Mouse (Mus musculus) brain, embryonic 14.5 days (tissue): Measurements from ENCODE around the gene Smndc1.

Experiments
- CTCF ChIP-seq: fragments of 200-500 bp; IDR thresholded peaks from 2 replicates; pipeline ENCODE4 v1.5.1; 2012; ENCODE audit warnings: inconsistent platforms, mild to moderate bottlenecking, moderate library complexity, borderline replicate concordance; ENCODE audit not compliant: insufficient read depth, insufficient read length; ENCODE audit errors: extremely low read depth
- POLR2A ChIP-seq: fragments of 200-500 bp; IDR thresholded peaks from 2 replicates; pipeline ENCODE4 v1.6.1; 2012; ENCODE audit warnings: mild to moderate bottlenecking, inconsistent platforms, borderline replicate concordance; ENCODE audit not compliant: poor library complexity, insufficient read depth, insufficient read length, severe bottlenecking; ENCODE audit errors: extremely low read depth

- TF ChIP-seq CTCF (no peak), POLR2A (no peak)
These were observed 50.0 kb downstream of the Smndc1 start for GRCm38 (mm10) chr19:53340423-53340822.
